Mouse (Mus musculus): Measurements from ENCODE around the gene Hgfac. TPM values are rescaled to one million over a fixed set of nuclear protein-coding genes. Genes with fewer than 3 reads are reported as not detected.
A peak's percentile ranks its signal among the peaks of the same experiment; 100 is the strongest.

The Hgfac gene
- polyA plus RNA-seq, 1 experiment from 2014 or later, result 0.40 TPM

DNA sequence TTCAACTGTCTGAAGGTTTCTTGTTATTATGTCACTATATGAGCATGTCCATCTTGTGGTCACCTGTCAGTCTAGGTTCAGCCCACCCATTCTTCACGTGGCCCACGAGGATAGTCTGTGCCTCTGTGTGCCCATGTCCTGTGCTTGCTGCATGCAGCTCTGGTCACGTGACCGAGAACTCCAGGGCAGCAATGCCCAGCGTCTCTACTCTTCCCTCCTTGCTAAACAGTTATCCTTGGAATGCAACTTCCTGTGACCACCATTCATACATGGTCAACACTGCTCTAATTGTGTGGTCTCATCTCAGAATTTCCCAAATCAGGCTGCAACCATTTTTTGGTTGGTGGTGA is 48.3 kb downstream of the Hgfac start:
- H3K9ac ChIP-seq (ENCODE audit: low read length), result no peak overlapping the region
- ATAC-seq (ENCODE audit: insufficient number of reproducible peaks, low FRiP score, low TSS enrichment, low read depth) (no peak), DNase-seq (ENCODE audit: low spot score) (no peak)
- no peak overlapping the region for H3K4me3 ChIP-seq (ENCODE audit: low read depth, low read length)
- no peaks in the 10 kb centered on the region for H3K4me1 ChIP-seq (ENCODE audit: control insufficient read depth, insufficient read depth, low read length)
- H3K27me3 ChIP-seq (ENCODE audit: control insufficient read depth, insufficient read depth, low read length), result no peaks in the 10 kb centered on the region
- H3K4me2 ChIP-seq (ENCODE audit: low read depth, severe bottlenecking), result no peak overlapping the region
- H3K36me3 ChIP-seq (ENCODE audit: control insufficient read depth, insufficient read depth, low read length), result peaks cover 2% of the 10 kb centered on the region; the same call in 1 of the 2 replicates
- WGBS, result 77% methylated on average over 5 of the region's 5 CpGs
- H3K9me3 ChIP-seq (ENCODE audit: control insufficient read depth, low read length), result no peaks in the 10 kb centered on the region
- no peak overlapping the region for H3K27ac ChIP-seq (replicated peaks; ENCODE audit: low read depth, low read length)

DNA sequence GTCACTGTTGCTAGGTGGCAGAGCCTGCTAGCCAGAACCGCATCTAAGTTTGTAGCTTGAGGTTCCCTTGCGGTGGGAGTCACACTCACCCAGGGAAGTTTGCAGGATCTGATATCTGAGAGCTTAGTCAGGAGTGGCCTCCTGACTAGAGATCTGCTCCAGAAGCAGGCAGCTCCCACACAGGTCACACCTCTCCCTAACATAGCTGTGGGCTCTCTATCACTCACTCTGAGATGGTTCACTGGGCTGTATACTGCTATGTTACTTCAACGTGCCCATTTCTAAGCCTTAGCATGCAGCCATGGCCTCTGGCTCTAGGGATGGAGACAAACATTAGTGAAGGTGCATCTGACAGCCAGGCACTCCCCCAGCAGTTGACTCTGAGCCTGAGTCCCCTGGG is 50.3 kb downstream of the Hgfac start:
- Histone ChIP-seq H3K36me3 (ENCODE audit: control insufficient read depth, insufficient read depth, low read length) (peaks cover 7% of the 10 kb centered on the region; the same call in 1 of the 2 replicates), H3K9ac (ENCODE audit: low read length) (no peak overlapping the region), H3K9me3 (ENCODE audit: control insufficient read depth, low read length) (no peaks in the 10 kb centered on the region), H3K4me1 (ENCODE audit: control insufficient read depth, insufficient read depth, low read length) (no peaks in the 10 kb centered on the region), H3K4me2 (ENCODE audit: low read depth, severe bottlenecking) (no peak overlapping the region), H3K4me3 (ENCODE audit: low read depth, low read length) (no peak overlapping the region), H3K27ac (replicated peaks; ENCODE audit: low read depth, low read length) (no peak overlapping the region), H3K27me3 (ENCODE audit: control insufficient read depth, insufficient read depth, low read length) (no peaks in the 10 kb centered on the region)
- DNase-seq (ENCODE audit: low spot score) (no peak), ATAC-seq (ENCODE audit: insufficient number of reproducible peaks, low FRiP score, low TSS enrichment, low read depth) (no peak)
- 84% methylated on average over 3 of the region's 3 CpGs for WGBS

Small RNA genes within 50 kb of the gene (microRNA-seq; reads per million reads assigned to microRNA genes)
- gene Mir3097, result 6.7 reads per million, percentile 15 among the genes with 10 or more reads in this experiment

Other genes starting within 250 kb of the Hgfac start
- 0.61 and 0.99 TPM in 2 replicates for gene Msantd1, start 133.5 kb upstream of the Hgfac start, polyA plus RNA-seq (2014; fragmentation: Nextera tagmentation; extraction: Ambion mirVana)
- gene Rgs12, start 92.1 kb upstream of the Hgfac start, polyA plus RNA-seq (2014; fragmentation: Nextera tagmentation; extraction: Ambion mirVana), result 38.4 and 38.7 TPM in 2 replicates
- 0.45 and 0.48 TPM in 2 replicates for gene Dok7, start 15.3 kb downstream of the Hgfac start, polyA plus RNA-seq (2014; fragmentation: Nextera tagmentation; extraction: Ambion mirVana)
- 60.3 and 67.0 TPM in 2 replicates for gene Lrpap1, start 64.3 kb downstream of the Hgfac start, polyA plus RNA-seq (2014; fragmentation: Nextera tagmentation; extraction: Ambion mirVana)
- gene Adra2c, start 236.8 kb downstream of the Hgfac start, polyA plus RNA-seq (2014; fragmentation: Nextera tagmentation; extraction: Ambion mirVana), result not detected in 2 replicates

All from limb, embryonic 11.5 days (tissue).